Mouse (Mus musculus) stomach, embryonic 15.5 days (tissue): Measurements from ENCODE around the gene Col6a1. TPM values are rescaled to one million over a fixed set of nuclear protein-coding genes. Genes with fewer than 3 reads are reported as not detected.

Experiments used
- ATAC-seq: fragments of 200-750 bp; cut with Nextera tagmentation; 2 replicates; pipeline ENCODE4 v1.8.0; 2017; ENCODE audit warnings: low read depth, moderate number of reproducible peaks, moderate TSS enrichment; ENCODE audit not compliant: insufficient read depth, low FRiP score
- H3K27ac ChIP-seq: fragments of 300-500 bp; sonication (generic); 2 replicates; pipeline ENCODE4 v1.5.1; 2015; ENCODE audit warnings: mild to moderate bottlenecking, inconsistent platforms
- H3K27me3 ChIP-seq: fragments of 300-500 bp; sonication (generic); replicated peaks from 2 replicates; pipeline ENCODE4 v1.6.1; 2015; ENCODE audit warnings: inconsistent platforms
- H3K36me3 ChIP-seq: fragments of 300-500 bp; sonication (generic); 2 replicates; pipeline ENCODE4 v1.6.1; 2015; ENCODE audit warnings: inconsistent platforms
- H3K4me1 ChIP-seq: fragments of 300-500 bp; sonication (generic); 2 replicates; pipeline ENCODE4 v1.6.1; 2015; ENCODE audit warnings: inconsistent platforms
- H3K4me2 ChIP-seq: fragments of 300-500 bp; sonication (generic); 2 replicates; pipeline ENCODE4 v1.6.1; 2015; ENCODE audit warnings: mild to moderate bottlenecking, inconsistent platforms
- H3K4me3 ChIP-seq: fragments of 300-500 bp; sonication (generic); replicated peaks from 2 replicates; pipeline ENCODE4 v1.5.1; 2015; ENCODE audit warnings: inconsistent platforms
- H3K9ac ChIP-seq: fragments of 300-500 bp; sonication (generic); 2 replicates; pipeline ENCODE4 v1.6.1; 2015; ENCODE audit warnings: inconsistent platforms
- H3K9me3 ChIP-seq: fragments of 300-500 bp; sonication (generic); 2 replicates; pipeline ENCODE4 v1.6.1; 2016; ENCODE audit warnings: inconsistent platforms
- WGBS: fragments of 180-500 bp; shearing (Covaris S2); methylation state at CpG from one replicate; pipeline ENCODE4 v1.1.7; 2015; 5-methylcytosine and 5-hydroxymethylcytosine counted together
- polyA plus RNA-seq: library from polyadenylated mRNA; unstranded; fragments of >200 nt; fragmentation: Nextera tagmentation; extraction: Ambion mirVana; gene quantifications from 2 replicates; pipeline ENCODE4 v1.2.1, GENCODE M21; 2015

Col6a1 gene
- polyA plus RNA-seq, 1 experiment from 2014 or later = 336 TPM

- H3K9ac ChIP-seq = no peak overlapping the region
- H3K27ac ChIP-seq = no peak overlapping the region
- 74% methylated on average over 6 of the region's 6 CpGs for WGBS
- no peak overlapping the region for H3K4me3 ChIP-seq
- H3K4me1 ChIP-seq = 0 out of 2 replicates have a peak, but pooled peaks cover 4% of the 10 kb centered on the region
- ATAC-seq = no peak
- no peaks in the 10 kb centered on the region for H3K36me3 ChIP-seq
- no peaks in the 10 kb centered on the region for H3K9me3 ChIP-seq
- H3K27me3 ChIP-seq = no peaks in the 10 kb centered on the region
- no peak overlapping the region for H3K4me2 ChIP-seq
Measured at GRCm38 (mm10) chr10:76674581-76674980, 51.4 kb downstream of the Col6a1 start.

GRCm38 (mm10) chr10:76671939-76672338, 54.0 kb downstream of the Col6a1 start:
- WGBS = 62% methylated on average over 9 of the region's 9 CpGs
- H3K27ac ChIP-seq = peak overlapping the region; percentile 76
- H3K4me2 ChIP-seq = no peak overlapping the region
- H3K4me1 ChIP-seq = 0 out of 2 replicates have a peak, but pooled peaks cover 4% of the 10 kb centered on the region
- H3K27me3 ChIP-seq = no peaks in the 10 kb centered on the region
- H3K36me3 ChIP-seq = no peaks in the 10 kb centered on the region
- H3K4me3 ChIP-seq = no peak overlapping the region
- no peak overlapping the region for H3K9ac ChIP-seq
- no peaks in the 10 kb centered on the region for H3K9me3 ChIP-seq
- no peak for ATAC-seq

GRCm38 (mm10) chr10:76668947-76669284, 57.1 kb downstream of the Col6a1 start:
- no peak overlapping the region for H3K9ac ChIP-seq

DNA sequence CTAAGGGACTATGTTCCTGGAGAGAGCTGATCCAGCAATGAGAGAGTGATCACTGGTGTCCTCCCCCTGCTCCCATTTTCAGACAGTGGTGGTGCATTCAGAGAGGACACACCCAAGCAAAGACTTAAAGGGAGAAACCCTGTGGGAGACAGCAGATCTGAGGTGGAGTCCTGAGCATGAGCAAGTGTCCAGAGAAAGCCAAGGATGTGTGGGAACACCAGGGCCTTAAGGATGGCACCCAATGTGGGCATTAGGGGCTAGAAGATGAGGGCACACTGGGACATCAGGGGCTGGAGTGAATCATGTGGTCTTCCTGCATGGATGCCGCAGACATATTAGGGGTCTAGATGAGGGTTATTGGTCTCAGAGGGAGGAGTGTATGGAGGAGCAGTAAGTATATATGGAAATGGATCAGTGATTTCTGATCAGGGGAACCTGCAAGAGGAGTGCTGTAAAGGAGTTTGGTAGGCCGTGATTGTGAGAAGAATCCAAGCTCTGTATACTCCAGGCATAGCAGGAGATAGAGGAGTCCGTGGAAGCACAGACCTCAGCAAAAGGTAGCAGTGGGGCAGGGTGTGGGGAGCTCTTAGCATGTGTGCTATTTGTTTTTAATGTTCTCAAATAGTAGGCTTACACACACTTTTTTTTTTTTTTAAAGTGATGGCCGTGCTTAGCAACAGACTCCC, 57.6 kb downstream of the Col6a1 start:
- no peak overlapping the region for H3K9ac ChIP-seq
- H3K27ac ChIP-seq = peak overlapping the region; percentile 61
- H3K4me2 ChIP-seq = no peak overlapping the region
- no peaks in the 10 kb centered on the region for H3K9me3 ChIP-seq
- peak; percentile 6; the same call in 1 of the 2 replicates for ATAC-seq
- no peaks in the 10 kb centered on the region for H3K27me3 ChIP-seq
- no peaks in the 10 kb centered on the region for H3K36me3 ChIP-seq
- H3K4me1 ChIP-seq = 0 out of 2 replicates have a peak, but pooled peaks cover 7% of the 10 kb centered on the region
- 73% methylated on average over 4 of the region's 4 CpGs for WGBS
- no peak overlapping the region for H3K4me3 ChIP-seq

More at GRCm38 (mm10) chr10:76668947-76669284, 57.1 kb downstream of the Col6a1 start:
- Histone ChIP-seq H3K4me2 (no peak overlapping the region), H3K27ac (peak overlapping the region; percentile 61; the same call in 1 of the 2 replicates), H3K27me3 (no peaks in the 10 kb centered on the region), H3K4me3 (no peak overlapping the region), H3K36me3 (no peaks in the 10 kb centered on the region), H3K9me3 (no peaks in the 10 kb centered on the region), H3K4me1 (0 out of 2 replicates have a peak, but pooled peaks cover 2% of the 10 kb centered on the region)
- WGBS = 42% methylated on average over 7 of the region's 7 CpGs
- ATAC-seq = peak; percentile 41; the same call in 1 of the 2 replicates

DNA sequence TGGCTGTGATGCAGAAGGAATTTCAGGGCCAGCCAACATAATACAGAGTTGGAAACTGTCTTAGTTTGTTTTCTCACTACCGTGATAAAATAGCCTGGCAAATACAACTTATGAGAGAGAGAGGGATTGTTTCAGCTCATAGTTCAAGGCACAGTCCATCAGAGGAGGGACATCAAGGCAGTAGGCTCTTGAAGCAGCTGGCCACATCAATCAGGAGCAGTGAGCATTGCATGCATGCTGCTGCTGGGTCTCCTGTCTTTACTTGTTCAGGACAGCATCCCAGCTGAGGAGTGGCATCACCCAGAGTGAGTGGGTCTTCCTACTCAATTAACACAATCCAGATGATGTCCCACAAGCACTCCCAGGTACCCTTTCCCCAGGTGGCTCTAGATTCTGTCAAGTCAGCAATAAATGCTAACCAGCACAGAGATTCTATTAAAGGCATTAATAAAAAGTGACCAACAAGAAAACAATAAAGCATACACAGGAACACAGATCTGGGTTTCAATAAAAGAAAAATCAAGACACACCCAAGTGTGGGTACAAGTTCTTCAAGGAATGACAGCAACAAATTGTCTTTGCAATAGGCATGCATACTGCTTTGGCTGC, 58.7 kb downstream of the Col6a1 start:
- no peak for ATAC-seq
- WGBS = 84% methylated on average over 1 of the region's 1 CpGs
- Histone ChIP-seq H3K9me3 (no peaks in the 10 kb centered on the region), H3K9ac (no peak overlapping the region), H3K4me1 (0 out of 2 replicates have a peak, but pooled peaks cover 7% of the 10 kb centered on the region), H3K4me2 (no peak overlapping the region), H3K27ac (no peak overlapping the region), H3K36me3 (no peaks in the 10 kb centered on the region), H3K27me3 (no peaks in the 10 kb centered on the region), H3K4me3 (no peak overlapping the region)

GRCm38 (mm10) chr10:76665551-76665950, 60.4 kb downstream of the Col6a1 start:
- H3K36me3 ChIP-seq = no peaks in the 10 kb centered on the region
- no peaks in the 10 kb centered on the region for H3K9me3 ChIP-seq
- H3K27ac ChIP-seq = 0 out of 2 replicates have a peak overlapping the region, but pooled peaks have one; percentile 83
- no peak for ATAC-seq
- no peak overlapping the region for H3K4me3 ChIP-seq
- H3K4me2 ChIP-seq = no peak overlapping the region
- 0 out of 2 replicates have a peak, but pooled peaks cover 7% of the 10 kb centered on the region for H3K4me1 ChIP-seq
- WGBS = 95% methylated on average over 11 of the region's 11 CpGs
- H3K27me3 ChIP-seq = no peaks in the 10 kb centered on the region
- no peak overlapping the region for H3K9ac ChIP-seq

DNA sequence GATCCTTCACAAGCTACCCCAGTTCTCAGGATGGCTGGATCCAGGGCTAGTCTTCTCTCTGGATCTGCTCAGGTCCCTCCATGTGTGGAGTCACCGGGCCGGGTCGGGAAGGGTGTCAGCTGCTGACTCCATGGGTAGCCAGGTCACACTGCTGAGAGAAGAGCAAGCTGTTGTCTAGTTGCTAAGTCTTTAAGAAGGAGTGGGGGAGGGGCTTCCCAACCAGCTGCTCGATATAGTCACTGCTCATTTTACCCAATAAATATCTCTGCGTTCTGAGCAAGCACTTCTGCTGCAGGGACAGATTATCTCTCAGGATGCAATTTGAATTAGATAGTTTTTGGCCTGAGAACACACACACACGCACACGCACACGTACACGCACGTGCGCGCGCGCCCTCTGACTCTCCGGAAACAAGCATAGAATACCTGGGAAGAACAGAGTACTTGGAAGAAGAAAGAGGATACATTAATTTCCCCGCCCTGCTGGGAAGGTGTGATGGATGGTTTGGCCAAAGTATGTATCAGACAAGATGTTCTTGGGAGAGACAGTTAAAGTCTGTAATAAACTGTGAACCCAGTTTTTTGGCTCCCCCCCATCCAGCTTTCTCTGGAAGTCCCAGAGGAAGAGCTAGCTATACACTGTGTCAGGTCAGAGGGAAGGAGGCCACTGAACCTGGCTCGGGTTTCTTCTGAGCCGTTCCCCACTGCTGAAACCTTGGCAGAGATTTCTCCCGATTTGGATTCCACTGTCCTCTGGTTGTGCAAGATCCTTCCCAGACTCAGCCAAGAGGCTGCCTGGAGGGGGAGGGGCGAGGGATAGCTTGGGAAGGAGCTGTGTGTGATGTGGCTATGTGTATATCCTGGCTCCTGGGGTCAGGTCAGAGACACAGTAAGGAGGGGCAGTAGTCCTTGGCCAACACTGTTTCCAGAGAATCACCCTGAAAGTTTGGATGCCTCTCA, 61.5 kb downstream of the Col6a1 start:
- 56% methylated on average over 20 of the region's 20 CpGs for WGBS
- Histone ChIP-seq H3K4me1 (0 out of 2 replicates have a peak, but pooled peaks cover 7% of the 10 kb centered on the region), H3K9me3 (no peaks in the 10 kb centered on the region), H3K4me3 (no peak overlapping the region), H3K27me3 (no peaks in the 10 kb centered on the region), H3K27ac (peak overlapping the region; percentile 83), H3K4me2 (no peak overlapping the region), H3K36me3 (no peaks in the 10 kb centered on the region), H3K9ac (no peak overlapping the region)
- ATAC-seq = peak; percentile 80

Other genes with a start within 250 kb of the Col6a1 start
- 40.6 and 51.9 TPM in 2 replicates for gene Lss, start 194.6 kb downstream of the Col6a1 start, polyA plus RNA-seq
- 0.09 and 0.13 TPM in 2 replicates for gene Spatc1l, start 163.9 kb downstream of the Col6a1 start, polyA plus RNA-seq
- 0.99 and 2.2 TPM in 2 replicates for gene Ftcd, start 150.5 kb downstream of the Col6a1 start, polyA plus RNA-seq
- gene Col6a2, start 102.5 kb downstream of the Col6a1 start, polyA plus RNA-seq = 294 and 297 TPM in 2 replicates
- 39.3 and 40.5 TPM in 2 replicates for gene Pcbp3, start 235.7 kb upstream of the Col6a1 start, polyA plus RNA-seq